Comparison of ENCODE assay signal across 8 mouse cellular contexts in the genomic region with DNA sequence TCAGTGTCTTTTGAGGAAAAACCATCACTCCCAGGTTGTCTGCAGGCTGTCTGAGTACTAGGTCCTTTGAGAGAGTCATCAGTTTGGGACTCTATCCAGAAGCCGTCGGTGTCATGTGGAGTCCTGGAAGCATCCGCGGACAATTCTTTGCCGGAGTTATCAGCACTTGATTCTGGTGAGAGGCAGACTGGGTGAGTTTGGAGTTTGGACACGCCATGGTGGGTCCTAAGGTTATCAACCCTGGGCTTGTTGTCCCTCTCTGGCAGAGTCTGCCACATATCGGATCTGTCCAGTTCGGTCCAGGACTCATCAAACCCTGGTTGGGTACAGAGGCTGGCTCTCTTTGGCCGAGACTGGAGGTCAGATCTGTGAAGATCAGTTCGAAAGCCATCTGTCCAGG. TPM values are rescaled to one million over a fixed set of nuclear protein-coding genes. Genes with fewer than 3 reads are reported as not detected.
DNase-seq lines count a peak whose midpoint lies in the region; ATAC-seq and TF ChIP-seq lines count a peak whose summit lies in the region.

No protein-coding gene starts in this region.

- TF ChIP-seq POLR2A in bone marrow, adult 2 months (IDR thresholded peaks at IDR 0.05; ENCODE audit: borderline replicate concordance, control insufficient read depth, low read depth, low read length) = no peak

- DNase-seq in kidney, adult 18-20 months = no peak
- DNase-seq in left cerebral cortex, postnatal 4 days = no peak
- no peak for DNase-seq in urinary bladder, postnatal 14 days (ENCODE audit: low spot score)

- no peak for TF ChIP-seq CTCF in bone marrow, adult 2 months (IDR thresholded peaks at IDR 0.05; ENCODE audit: control insufficient read depth, insufficient read depth, low read length)

- H3K4me1 ChIP-seq in kidney, embryonic 15.5 days = peaks cover 54% of the 10 kb centered on the region
- H3K4me1 ChIP-seq in bone marrow, adult 2 months (ENCODE audit: control insufficient read depth, insufficient read depth, low read length) = peaks cover 4% of the 10 kb centered on the region; the same call in 1 of the 2 replicates
- peaks cover 46% of the 10 kb centered on the region for H3K4me1 ChIP-seq in limb, embryonic 13.5 days
- peaks cover 46% of the 10 kb centered on the region for H3K4me1 ChIP-seq in neural tube, embryonic 14.5 days (ENCODE audit: control insufficient read depth, insufficient read depth, low read length)

- H3K27ac ChIP-seq in kidney, embryonic 15.5 days = peak overlapping the region; percentile 92
- peak overlapping the region; percentile 27; the same call in 1 of the 2 replicates for H3K27ac ChIP-seq in bone marrow, adult 2 months (ENCODE audit: control insufficient read depth, insufficient read depth, low read depth, low read length, poor library complexity)
- H3K27ac ChIP-seq in limb, embryonic 13.5 days = peak overlapping the region; percentile 87; the same call in 1 of the 2 replicates
- H3K27ac ChIP-seq in neural tube, embryonic 14.5 days (ENCODE audit: low read depth, low read length) = peak overlapping the region; percentile 83; the same call in 1 of the 2 replicates

- intact Hi-C loops in left cerebral cortex, postnatal 4 days (cut with DNase I) = no loop called here

- WGBS in kidney, embryonic 15.5 days = 2% methylated on average over 10 of the region's 10 CpGs
- 16% methylated on average over 10 of the region's 10 CpGs for WGBS in bone marrow, adult 2 months
- 3% methylated on average over 10 of the region's 10 CpGs for WGBS in limb, embryonic 13.5 days
- 2% methylated on average over 10 of the region's 10 CpGs for WGBS in neural tube, embryonic 14.5 days

- peak overlapping the region; percentile 80 for H3K9ac ChIP-seq in kidney, embryonic 15.5 days
- peak overlapping the region; percentile 89 for H3K9ac ChIP-seq in limb, embryonic 13.5 days
- H3K9ac ChIP-seq in neural tube, embryonic 14.5 days (replicated peaks; ENCODE audit: low read depth, low read length) = peak overlapping the region; percentile 86

- 0 out of 2 replicates have a peak, but pooled peaks cover 2% of the 10 kb centered on the region for H3K36me3 ChIP-seq in kidney, embryonic 15.5 days
- peaks cover under 1% of the 10 kb centered on the region; the same call in 1 of the 2 replicates for H3K36me3 ChIP-seq in limb, embryonic 13.5 days
- no peaks in the 10 kb centered on the region for H3K36me3 ChIP-seq in neural tube, embryonic 14.5 days (ENCODE audit: control insufficient read depth, insufficient read depth, low read length)

- H3K4me3 ChIP-seq in kidney, embryonic 15.5 days (replicated peaks) = peak overlapping the region; percentile 90
- H3K4me3 ChIP-seq in bone marrow, adult 2 months (replicated peaks; ENCODE audit: control insufficient read depth, low read depth, low read length) = peak overlapping the region; percentile 58
- peak overlapping the region; percentile 87 for H3K4me3 ChIP-seq in limb, embryonic 13.5 days
- peak overlapping the region; percentile 89 for H3K4me3 ChIP-seq in neural tube, embryonic 14.5 days (ENCODE audit: low read depth, low read length)

- peak; percentile 9 for ATAC-seq in kidney, embryonic 15.5 days (replicated peaks; ENCODE audit: low FRiP score)
- 0 out of 2 replicates have a peak, but pooled peaks have one; percentile 9 for ATAC-seq in erythroid progenitor cell, adult 5-6 weeks (replicated peaks; ENCODE audit: low FRiP score, poor library complexity, severe bottlenecking)
- no peak for ATAC-seq in limb, embryonic 13.5 days (ENCODE audit: low FRiP score, low read depth)
- ATAC-seq in neural tube, embryonic 14.5 days (ENCODE audit: low read depth) = no peak

- no peaks in the 10 kb centered on the region for H3K27me3 ChIP-seq in kidney, embryonic 15.5 days
- no peaks in the 10 kb centered on the region for H3K27me3 ChIP-seq in limb, embryonic 13.5 days
- H3K27me3 ChIP-seq in neural tube, embryonic 14.5 days (ENCODE audit: control insufficient read depth, insufficient read depth, low read length) = no peaks in the 10 kb centered on the region

- H3K4me2 ChIP-seq in kidney, embryonic 15.5 days = peak overlapping the region; percentile 87
- H3K4me2 ChIP-seq in limb, embryonic 13.5 days (replicated peaks) = peak overlapping the region; percentile 93
- H3K4me2 ChIP-seq in neural tube, embryonic 14.5 days (ENCODE audit: low read depth, low read length) = peak overlapping the region; percentile 87

- H3K9me3 ChIP-seq in kidney, embryonic 15.5 days (replicated peaks) = no peaks in the 10 kb centered on the region
- no peaks in the 10 kb centered on the region for H3K9me3 ChIP-seq in limb, embryonic 13.5 days
- no peaks in the 10 kb centered on the region for H3K9me3 ChIP-seq in neural tube, embryonic 14.5 days (ENCODE audit: control insufficient read depth, low read length)

RNA-seq across cellular contexts. Expression of a gene that starts 0.8 kb away (rescaled TPM):
- polyA plus RNA-seq in kidney, embryonic 15.5 days (2015; fragmentation: Nextera tagmentation; extraction: Ambion mirVana) = 4.4 and 5.2 TPM in 2 replicates
- 0.50 and 2.5 TPM in 2 replicates for polyA plus RNA-seq in bone marrow, adult 2 months (2011; ENCODE audit: insufficient read depth, insufficient read length, low replicate concordance, missing spikeins)
- 1.8 and 4.2 TPM in 2 replicates for total RNA-seq in erythroid progenitor cell, adult 5-6 weeks (2015; ENCODE audit: low replicate concordance)
- 0.39 and 5.4 TPM in 2 replicates for total RNA-seq in erythroid progenitor cell, adult 5-6 weeks (2017; ENCODE audit: low replicate concordance)
- polyA plus RNA-seq in limb, embryonic 13.5 days (2015; fragmentation: Nextera tagmentation; extraction: Ambion mirVana) = 6.6 and 7.2 TPM in 2 replicates
- polyA plus RNA-seq in neural tube, embryonic 14.5 days (2014; fragmentation: Nextera tagmentation; extraction: Ambion mirVana) = 6.6 and 7.2 TPM in 2 replicates
- 10 to 100 TPM; 14.1 to 14.3 TPM for total RNA-seq in left cerebral cortex, postnatal 4 days (2021)

RNA-seq across cellular contexts. Expression of a gene that starts 5.1 kb away (rescaled TPM):
- polyA plus RNA-seq in kidney, embryonic 15.5 days (2015; fragmentation: Nextera tagmentation; extraction: Ambion mirVana) = 20.9 and 23.1 TPM in 2 replicates
- 12.2 and 17.3 TPM in 2 replicates for polyA plus RNA-seq in bone marrow, adult 2 months (2011; ENCODE audit: insufficient read depth, insufficient read length, low replicate concordance, missing spikeins)
- 2.9 TPM in 1 of 2 replicates, not detected in the other for total RNA-seq in erythroid progenitor cell, adult 5-6 weeks (2015; ENCODE audit: low replicate concordance)
- 7.7 TPM in 1 of 2 replicates, not detected in the other for total RNA-seq in erythroid progenitor cell, adult 5-6 weeks (2017; ENCODE audit: low replicate concordance)
- 17.7 and 18.5 TPM in 2 replicates for polyA plus RNA-seq in limb, embryonic 13.5 days (2015; fragmentation: Nextera tagmentation; extraction: Ambion mirVana)
- 16.7 and 20.9 TPM in 2 replicates for polyA plus RNA-seq in neural tube, embryonic 14.5 days (2014; fragmentation: Nextera tagmentation; extraction: Ambion mirVana)
- 10 to 100 TPM; 23.6 to 27.0 TPM for total RNA-seq in left cerebral cortex, postnatal 4 days (2021)

RNA-seq across cellular contexts. Expression of a gene that starts 30.6 kb away (rescaled TPM):
- polyA plus RNA-seq in kidney, embryonic 15.5 days (2015; fragmentation: Nextera tagmentation; extraction: Ambion mirVana) = 15.3 and 18.5 TPM in 2 replicates
- 2.4 and 3.2 TPM in 2 replicates for polyA plus RNA-seq in bone marrow, adult 2 months (2011; ENCODE audit: insufficient read depth, insufficient read length, low replicate concordance, missing spikeins)
- 0.72 TPM in 1 of 2 replicates, not detected in the other for total RNA-seq in erythroid progenitor cell, adult 5-6 weeks (2015; ENCODE audit: low replicate concordance)
- total RNA-seq in erythroid progenitor cell, adult 5-6 weeks (2017; ENCODE audit: low replicate concordance) = under 0.01 and 2.0 TPM in 2 replicates
- 32.3 and 34.1 TPM in 2 replicates for polyA plus RNA-seq in limb, embryonic 13.5 days (2015; fragmentation: Nextera tagmentation; extraction: Ambion mirVana)
- polyA plus RNA-seq in neural tube, embryonic 14.5 days (2014; fragmentation: Nextera tagmentation; extraction: Ambion mirVana) = 22.6 and 27.9 TPM in 2 replicates
- 100 to 1,000 TPM; 101 to 104 TPM for total RNA-seq in left cerebral cortex, postnatal 4 days (2021)

RNA-seq across cellular contexts. Expression of a gene that starts 31.6 kb away (rescaled TPM):
- polyA plus RNA-seq in kidney, embryonic 15.5 days (2015; fragmentation: Nextera tagmentation; extraction: Ambion mirVana) = 264 and 278 TPM in 2 replicates
- polyA plus RNA-seq in bone marrow, adult 2 months (2011; ENCODE audit: insufficient read depth, insufficient read length, low replicate concordance, missing spikeins) = 99.4 and 100.0 TPM in 2 replicates
- 41.1 and 41.9 TPM in 2 replicates for total RNA-seq in erythroid progenitor cell, adult 5-6 weeks (2015; ENCODE audit: low replicate concordance)
- 7.8 and 14.8 TPM in 2 replicates for total RNA-seq in erythroid progenitor cell, adult 5-6 weeks (2017; ENCODE audit: low replicate concordance)
- 285 TPM in 2 replicates for polyA plus RNA-seq in limb, embryonic 13.5 days (2015; fragmentation: Nextera tagmentation; extraction: Ambion mirVana)
- polyA plus RNA-seq in neural tube, embryonic 14.5 days (2014; fragmentation: Nextera tagmentation; extraction: Ambion mirVana) = 197 and 207 TPM in 2 replicates
- total RNA-seq in left cerebral cortex, postnatal 4 days (2021) = 100 to 1,000 TPM in 1 of 2 experiments, 10 to 100 TPM in 1; 98.6 to 110 TPM

RNA-seq across cellular contexts. Expression of a gene that starts 32.1 kb away (rescaled TPM):
- polyA plus RNA-seq in kidney, embryonic 15.5 days (2015; fragmentation: Nextera tagmentation; extraction: Ambion mirVana) = 3.9 and 4.2 TPM in 2 replicates
- 1.6 and 2.5 TPM in 2 replicates for polyA plus RNA-seq in bone marrow, adult 2 months (2011; ENCODE audit: insufficient read depth, insufficient read length, low replicate concordance, missing spikeins)
- 0.84 and 9.4 TPM in 2 replicates for total RNA-seq in erythroid progenitor cell, adult 5-6 weeks (2015; ENCODE audit: low replicate concordance)
- not detected in 2 replicates for total RNA-seq in erythroid progenitor cell, adult 5-6 weeks (2017; ENCODE audit: low replicate concordance)
- polyA plus RNA-seq in limb, embryonic 13.5 days (2015; fragmentation: Nextera tagmentation; extraction: Ambion mirVana) = 3.6 TPM in 2 replicates
- polyA plus RNA-seq in neural tube, embryonic 14.5 days (2014; fragmentation: Nextera tagmentation; extraction: Ambion mirVana) = 3.6 TPM in 2 replicates
- 10 to 100 TPM; 16.3 to 18.0 TPM for total RNA-seq in left cerebral cortex, postnatal 4 days (2021)

Comparison
In these comparisons a context has a peak if more than half of its experiments do, and no peak if none do; other contexts are left out.
1. ATAC-seq: peak in kidney, embryonic 15.5 days (single experiment) and erythroid progenitor cell, adult 5-6 weeks (single experiment); none in limb, embryonic 13.5 days (single experiment) and neural tube, embryonic 14.5 days (single experiment).
2. H3K27ac ChIP-seq: peak in every context shown above with its lines; median percentile 92 in kidney, embryonic 15.5 days; 87 in limb, embryonic 13.5 days; 83 in neural tube, embryonic 14.5 days; 27 in bone marrow, adult 2 months.
3. Peak in every context shown above with its lines, with median percentiles within 50 percentile points of each other: H3K4me2 ChIP-seq, H3K4me3 ChIP-seq and H3K9ac ChIP-seq.